Mouse (Mus musculus): ENCODE results near the gene S100a13. TPM values are rescaled to one million over a fixed set of nuclear protein-coding genes. Genes with fewer than 3 reads are reported as not detected.

S100a13 gene
- polyA plus RNA-seq, 1 experiment from 2014 or later, result 13.9 TPM

GRCm38 (mm10) chr3:90509747-90510123, 4.5 kb upstream of the S100a13 start:
- Histone ChIP-seq H3K36me3 (peaks cover 30% of the 10 kb centered on the region), H3K9me3 (no peaks in the 10 kb centered on the region), H3K27ac (replicated peaks) (peak overlapping the region; percentile 96), H3K27me3 (peaks cover 31% of the 10 kb centered on the region), H3K9ac (no peak overlapping the region), H3K4me1 (replicated peaks) (peaks cover 43% of the 10 kb centered on the region), H3K4me2 (peak overlapping the region; percentile 47), H3K4me3 (peak overlapping the region; percentile 88)
- peak; percentile 17; the same call in 1 of the 2 replicates for ATAC-seq (ENCODE audit: low read depth)
- WGBS, result 20% methylated on average over 2 of the region's 2 CpGs

GRCm38 (mm10) chr3:90512276-90512675, 2.0 kb upstream of the S100a13 start:
- H3K27ac ChIP-seq (replicated peaks), result no peak overlapping the region
- H3K9me3 ChIP-seq, result no peaks in the 10 kb centered on the region
- peaks cover 5% of the 10 kb centered on the region; the same call in 1 of the 2 replicates for H3K36me3 ChIP-seq
- H3K4me2 ChIP-seq, result no peak overlapping the region
- no peak overlapping the region for H3K9ac ChIP-seq
- 91% methylated on average over 5 of the region's 5 CpGs for WGBS
- no peak for ATAC-seq (ENCODE audit: low read depth)
- H3K4me3 ChIP-seq, result no peak overlapping the region
- peaks cover 29% of the 10 kb centered on the region for H3K4me1 ChIP-seq (replicated peaks)
- H3K27me3 ChIP-seq, result peaks cover 41% of the 10 kb centered on the region

- peaks cover 41% of the 10 kb centered on the region for H3K27me3 ChIP-seq
- ATAC-seq (ENCODE audit: low read depth), result no peak
- peaks cover 21% of the 10 kb centered on the region for H3K4me1 ChIP-seq (replicated peaks)
- H3K9ac ChIP-seq, result no peak overlapping the region
- H3K9me3 ChIP-seq, result no peaks in the 10 kb centered on the region
- H3K27ac ChIP-seq (replicated peaks), result no peak overlapping the region
- no peak overlapping the region for H3K4me3 ChIP-seq
- WGBS, result 76% methylated on average over 9 of the region's 9 CpGs
- H3K4me2 ChIP-seq, result no peak overlapping the region
- H3K36me3 ChIP-seq, result no peaks in the 10 kb centered on the region
Observed at GRCm38 (mm10) chr3:90512948-90513642, 1.1 kb upstream of the S100a13 start.

GRCm38 (mm10) chr3:90514691-90515090, 456 bp downstream of the S100a13 start:
- Histone ChIP-seq H3K9me3 (no peaks in the 10 kb centered on the region), H3K4me3 (peak overlapping the region; percentile 35), H3K4me1 (replicated peaks) (peaks cover 18% of the 10 kb centered on the region), H3K27me3 (peaks cover 41% of the 10 kb centered on the region), H3K4me2 (peak overlapping the region; percentile 63), H3K36me3 (no peaks in the 10 kb centered on the region), H3K27ac (replicated peaks) (no peak overlapping the region), H3K9ac (peak overlapping the region; percentile 60)
- ATAC-seq (ENCODE audit: low read depth), result peak; percentile 65
- WGBS, result under 1% methylated on average over 10 of the region's 10 CpGs

- ATAC-seq (ENCODE audit: low read depth), result no peak
- no peaks in the 10 kb centered on the region for H3K36me3 ChIP-seq
Observed at GRCm38 (mm10) chr3:90515242-90515641, 1.0 kb downstream of the S100a13 start.

GRCm38 (mm10) chr3:90515789-90516188, 1.6 kb downstream of the S100a13 start:
- H3K9me3 ChIP-seq, result no peaks in the 10 kb centered on the region
- no peaks in the 10 kb centered on the region for H3K36me3 ChIP-seq
- peaks cover 45% of the 10 kb centered on the region for H3K27me3 ChIP-seq
- ATAC-seq (ENCODE audit: low read depth), result no peak
- no peak overlapping the region for H3K4me3 ChIP-seq
- H3K9ac ChIP-seq, result no peak overlapping the region
- 87% methylated on average over 4 of the region's 4 CpGs for WGBS
- H3K4me1 ChIP-seq (replicated peaks), result peaks cover 18% of the 10 kb centered on the region
- H3K27ac ChIP-seq (replicated peaks), result no peak overlapping the region
- no peak overlapping the region for H3K4me2 ChIP-seq

More at GRCm38 (mm10) chr3:90515242-90515641, 1.0 kb downstream of the S100a13 start:
- Histone ChIP-seq H3K9me3 (no peaks in the 10 kb centered on the region), H3K4me1 (replicated peaks) (peaks cover 18% of the 10 kb centered on the region), H3K4me3 (peak overlapping the region; percentile 35), H3K27me3 (peaks cover 41% of the 10 kb centered on the region), H3K27ac (replicated peaks) (no peak overlapping the region), H3K4me2 (peak overlapping the region; percentile 63), H3K9ac (0 out of 2 replicates have a peak overlapping the region, but pooled peaks have one; percentile 60)
- 57% methylated on average over 1 of the region's 1 CpGs for WGBS

GRCm38 (mm10) chr3:90517711-90518110, 3.5 kb downstream of the S100a13 start:
- Histone ChIP-seq H3K27ac (replicated peaks) (no peak overlapping the region), H3K36me3 (no peaks in the 10 kb centered on the region), H3K9ac (no peak overlapping the region), H3K9me3 (no peaks in the 10 kb centered on the region), H3K4me1 (replicated peaks) (peaks cover 18% of the 10 kb centered on the region), H3K4me2 (no peak overlapping the region), H3K4me3 (no peak overlapping the region), H3K27me3 (peaks cover 38% of the 10 kb centered on the region)
- no peak for ATAC-seq (ENCODE audit: low read depth)
- 90% methylated on average over 4 of the region's 4 CpGs for WGBS

GRCm38 (mm10) chr3:90525421-90525820, 11.2 kb downstream of the S100a13 start:
- Histone ChIP-seq H3K4me1 (replicated peaks) (no peaks in the 10 kb centered on the region), H3K27me3 (peaks cover 7% of the 10 kb centered on the region), H3K4me3 (no peak overlapping the region), H3K4me2 (no peak overlapping the region), H3K36me3 (no peaks in the 10 kb centered on the region), H3K27ac (replicated peaks) (no peak overlapping the region), H3K9me3 (no peaks in the 10 kb centered on the region), H3K9ac (no peak overlapping the region)
- no peak for ATAC-seq (ENCODE audit: low read depth)
- WGBS, result 69% methylated on average over 4 of the region's 4 CpGs

GRCm38 (mm10) chr3:90526076-90526475, 11.8 kb downstream of the S100a13 start:
- WGBS, result 80% methylated on average over 2 of the region's 2 CpGs

GRCm38 (mm10) chr3:90526580-90526979, 12.3 kb downstream of the S100a13 start, which contains the start of gene S100a14:
S100a14 (plus strand) TSS chr3:90526856.
- Histone ChIP-seq H3K9me3 (no peaks in the 10 kb centered on the region), H3K4me2 (no peak within 1 kb of the TSS), H3K36me3 (no peaks in the 10 kb centered on the region), H3K4me3 (no peak within 1 kb of the TSS), H3K4me1 (replicated peaks) (no peaks in the 10 kb centered on the region), H3K27me3 (no peaks in the 10 kb centered on the region; the same call in 1 of the 2 replicates), H3K9ac (no peak within 1 kb of the TSS), H3K27ac (replicated peaks) (no peak within 1 kb of the TSS)
- ATAC-seq (ENCODE audit: low read depth), result no peak
- 75% methylated on average over 5 of the region's 5 CpGs for WGBS

More at GRCm38 (mm10) chr3:90526076-90526475, 11.8 kb downstream of the S100a13 start:
- Histone ChIP-seq H3K4me3 (no peak overlapping the region), H3K27ac (replicated peaks) (no peak overlapping the region), H3K27me3 (peaks cover under 1% of the 10 kb centered on the region; the same call in 1 of the 2 replicates), H3K4me1 (replicated peaks) (no peaks in the 10 kb centered on the region), H3K4me2 (no peak overlapping the region), H3K9me3 (no peaks in the 10 kb centered on the region), H3K9ac (no peak overlapping the region), H3K36me3 (no peaks in the 10 kb centered on the region)
- ATAC-seq (ENCODE audit: low read depth), result no peak

GRCm38 (mm10) chr3:90527291-90527873, 13.1 kb downstream of the S100a13 start:
- Histone ChIP-seq H3K4me2 (no peak overlapping the region), H3K9ac (no peak overlapping the region), H3K27me3 (no peaks in the 10 kb centered on the region; the same call in 1 of the 2 replicates), H3K4me3 (no peak overlapping the region), H3K27ac (replicated peaks) (no peak overlapping the region), H3K36me3 (no peaks in the 10 kb centered on the region), H3K4me1 (replicated peaks) (no peaks in the 10 kb centered on the region), H3K9me3 (no peaks in the 10 kb centered on the region)
- WGBS, result 79% methylated on average over 7 of the region's 7 CpGs
- no peak for ATAC-seq (ENCODE audit: low read depth)

GRCm38 (mm10) chr3:90531713-90532112, 17.5 kb downstream of the S100a13 start:
- no peak overlapping the region for H3K27ac ChIP-seq (replicated peaks)
- no peaks in the 10 kb centered on the region for H3K9me3 ChIP-seq
- H3K36me3 ChIP-seq, result no peaks in the 10 kb centered on the region
- H3K4me1 ChIP-seq (replicated peaks), result no peaks in the 10 kb centered on the region
- H3K4me2 ChIP-seq, result no peak overlapping the region
- no peak for ATAC-seq (ENCODE audit: low read depth)
- H3K4me3 ChIP-seq, result no peak overlapping the region
- WGBS, result 78% methylated on average over 5 of the region's 5 CpGs
- no peak overlapping the region for H3K9ac ChIP-seq
- no peaks in the 10 kb centered on the region; the same call in 1 of the 2 replicates for H3K27me3 ChIP-seq
